Mouse (Mus musculus) layer of hippocampus, postnatal 10 days (tissue): ENCODE measurements around the gene Gm3033. TPM values are rescaled to one million over a fixed set of nuclear protein-coding genes. Genes with fewer than 3 reads are reported as not detected.
"Not testable (repeated sequence)": the region's sequence is repeated elsewhere in the genome, so short reads cannot be mapped to it uniquely, and the experiment has no call there.

Experiments
- DNase-seq, 2 experiments: peaks; one replicate each; pipeline ENCODE4 v3.0.0; 2021; ENCODE audit warnings: low spot score in 2 of 2
- long read RNA-seq: library from polyadenylated mRNA; stranded (forward); transcript quantifications from one replicate; pipeline ENCODE4 v2.0.0, GENCODE M21; 2023
- total RNA-seq, 2 experiments: library from RNA; stranded (reverse); gene quantifications; 2 replicates each; pipeline ENCODE4 v1.2.3; 2021

Gene Gm3033
- total RNA-seq, result not detected
- long read RNA-seq, result 0 reads

- DNase-seq, result not testable (repeated sequence)
Observed at GRCm38 (mm10) chr14:3845945-3846344, at the start of gene Gm3033. Gene Gm3033 (plus strand): TSS chr14:3846245.

GRCm38 (mm10) chr14:3809774-3810173 lies 36.3 kb upstream of the Gm3033 start, which contains the start of gene Gm3002:
Gene Gm3002 (plus strand): TSS chr14:3810074.
- DNase-seq, result not testable (repeated sequence)

- not testable (repeated sequence) for DNase-seq
Observed at GRCm38 (mm10) chr14:3883872-3884271, 37.8 kb downstream of the Gm3033 start, which contains the start of gene Gm2916. Gene Gm2916 (plus strand): TSS chr14:3884172.

Other genes starting within 250 kb of the Gm3033 start
- not detected for gene Gm3012, start 211.7 kb upstream of the Gm3033 start, total RNA-seq
- 1 to 10 TPM; 7.7 to 9.7 TPM for gene Gm3020, start 194.2 kb upstream of the Gm3033 start, total RNA-seq
- gene Gm3043, start 157.5 kb upstream of the Gm3033 start, total RNA-seq, result not detected
- 1 to 10 TPM; 1.8 to 2.4 TPM for gene Gm3002, start 36.2 kb upstream of the Gm3033 start, total RNA-seq
- gene Gm2916, start 37.9 kb downstream of the Gm3033 start, total RNA-seq, result under 1 TPM in 1 of 2 experiments, not detected in 1; 0.43 TPM
- gene Gm3029, start 85.5 kb downstream of the Gm3033 start, total RNA-seq, result not detected
- gene Gm3095, start 117.3 kb downstream of the Gm3033 start, total RNA-seq, result under 1 TPM in 1 of 2 experiments, not detected in 1; 0.25 TPM
- not detected for gene Gm3099, start 152.1 kb downstream of the Gm3033 start, total RNA-seq
- 10 to 100 TPM; 10.3 to 12.5 TPM for gene Gm5796, start 177.7 kb downstream of the Gm3033 start, total RNA-seq
- gene Gm3115, start 237.9 kb downstream of the Gm3033 start, total RNA-seq, result under 1 TPM in 1 of 2 experiments, not detected in 1; 0.71 TPM